In the genomic region with DNA sequence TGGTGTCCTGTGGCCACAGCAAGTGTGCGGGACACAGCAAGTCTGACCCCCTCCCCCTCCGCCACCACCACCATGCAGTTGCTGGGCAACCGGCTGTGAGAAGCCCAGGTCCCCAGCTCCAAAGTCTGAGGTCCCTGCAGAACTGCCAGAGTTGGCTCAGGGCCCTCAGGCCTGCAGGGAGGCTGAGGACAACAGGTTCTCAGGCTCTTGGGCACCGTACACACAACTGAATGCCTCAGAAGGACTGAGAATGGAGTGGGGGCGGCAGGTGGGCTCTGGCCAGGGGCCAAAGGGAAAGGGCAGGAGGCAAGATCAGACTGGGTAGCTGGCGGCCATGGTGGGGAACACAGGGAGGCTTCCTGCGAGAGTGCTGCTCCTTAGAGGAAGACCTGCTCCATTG, we compare ENCODE assay signal across 11 mouse cellular contexts. TPM values are rescaled to one million over a fixed set of nuclear protein-coding genes. Genes with fewer than 3 reads are reported as not detected.
DNase-seq lines count a peak whose midpoint lies in the region; ATAC-seq and TF ChIP-seq lines count a peak whose summit lies in the region.
"Had no signal": no experiment of that assay in that cellular context is flagged by ENCODE, and none has a peak within 500 bp of the region (broad histone marks: within the 10 kb centered on the region; RNA-seq: fewer than 3 reads in every experiment).

No protein-coding gene starts in this region.

- no peaks in the 10 kb centered on the region for H3K27me3 ChIP-seq in heart, embryonic 10.5 days (ENCODE audit: insufficient read depth, poor library complexity, severe bottlenecking)
- no peaks in the 10 kb centered on the region for H3K27me3 ChIP-seq in heart, embryonic 11.5 days (ENCODE audit: control insufficient read depth, insufficient read depth, low read length)
- H3K27me3 ChIP-seq in liver, adult 2 months (ENCODE audit: control insufficient read depth, insufficient read depth, low read length), result no peaks in the 10 kb centered on the region
- no peaks in the 10 kb centered on the region for H3K27me3 ChIP-seq in forebrain, embryonic 14.5 days (replicated peaks; ENCODE audit: control insufficient read depth, insufficient read depth, low read length)
- no peaks in the 10 kb centered on the region for H3K27me3 ChIP-seq in kidney, embryonic 15.5 days
- H3K27me3 ChIP-seq: limb, embryonic 13.5 days had no signal

- TF ChIP-seq POLR2A in liver, adult 2 months (IDR thresholded peaks at IDR 0.05; ENCODE audit: extremely low read depth, insufficient read depth, low read length), result no peak

- no peak for ATAC-seq in heart, embryonic 11.5 days (replicated peaks; ENCODE audit: insufficient number of reproducible peaks, low FRiP score, low TSS enrichment)
- ATAC-seq in forebrain, embryonic 14.5 days, result peak; percentile 58
- ATAC-seq in kidney, embryonic 15.5 days (replicated peaks; ENCODE audit: low FRiP score), result 0 out of 2 replicates have a peak, but pooled peaks have one; percentile 29

- no peak overlapping the region for H3K4me2 ChIP-seq in heart, embryonic 11.5 days
- H3K4me2 ChIP-seq in forebrain, embryonic 14.5 days (ENCODE audit: low read length), result no peak overlapping the region
- H3K4me2 ChIP-seq in kidney, embryonic 15.5 days, result no peak overlapping the region
- H3K4me2 ChIP-seq: limb, embryonic 13.5 days had no signal

- no peak for TF ChIP-seq CTCF in liver, adult 2 months (IDR thresholded peaks at IDR 0.05; ENCODE audit: low read depth, low read length)

- H3K9me3 ChIP-seq in heart, embryonic 10.5 days, result no peaks in the 10 kb centered on the region
- no peaks in the 10 kb centered on the region for H3K9me3 ChIP-seq in heart, embryonic 11.5 days (replicated peaks; ENCODE audit: control insufficient read depth, low read length)
- no peaks in the 10 kb centered on the region for H3K9me3 ChIP-seq in forebrain, embryonic 14.5 days (replicated peaks; ENCODE audit: control insufficient read depth, low read length)
- no peaks in the 10 kb centered on the region for H3K9me3 ChIP-seq in kidney, embryonic 15.5 days (replicated peaks)
- H3K9me3 ChIP-seq: limb, embryonic 13.5 days had no signal

- no peak overlapping the region for H3K4me3 ChIP-seq in heart, embryonic 10.5 days
- H3K4me3 ChIP-seq in heart, embryonic 11.5 days (ENCODE audit: low read depth, low read length), result no peak overlapping the region
- no peak overlapping the region for H3K4me3 ChIP-seq in liver, adult 2 months (ENCODE audit: insufficient read depth, low read depth, low read length)
- H3K4me3 ChIP-seq in forebrain, embryonic 14.5 days (ENCODE audit: low read depth, low read length), result no peak overlapping the region
- H3K4me3 ChIP-seq in kidney, embryonic 15.5 days (replicated peaks), result no peak overlapping the region
- H3K4me3 ChIP-seq: limb, embryonic 13.5 days had no signal

- H3K36me3 ChIP-seq in heart, embryonic 10.5 days, result peaks cover 3% of the 10 kb centered on the region; the same call in 1 of the 2 replicates
- H3K36me3 ChIP-seq in heart, embryonic 11.5 days (ENCODE audit: control insufficient read depth, insufficient read depth, low read length), result no peaks in the 10 kb centered on the region
- H3K36me3 ChIP-seq in liver, adult 2 months (ENCODE audit: control insufficient read depth, insufficient read depth, low read length), result no peaks in the 10 kb centered on the region
- H3K36me3 ChIP-seq in forebrain, embryonic 14.5 days (ENCODE audit: control insufficient read depth, insufficient read depth, low read length), result no peaks in the 10 kb centered on the region
- 0 out of 2 replicates have a peak, but pooled peaks cover 3% of the 10 kb centered on the region for H3K36me3 ChIP-seq in kidney, embryonic 15.5 days

- H3K4me1 ChIP-seq in heart, embryonic 10.5 days, result no peaks in the 10 kb centered on the region
- no peaks in the 10 kb centered on the region for H3K4me1 ChIP-seq in heart, embryonic 11.5 days (ENCODE audit: control insufficient read depth, insufficient read depth, low read length)
- H3K4me1 ChIP-seq in liver, adult 2 months (ENCODE audit: control insufficient read depth, insufficient read depth, low read length), result peaks cover 18% of the 10 kb centered on the region
- H3K4me1 ChIP-seq in forebrain, embryonic 14.5 days (ENCODE audit: control insufficient read depth, insufficient read depth, low read length), result no peaks in the 10 kb centered on the region
- no peaks in the 10 kb centered on the region for H3K4me1 ChIP-seq in kidney, embryonic 15.5 days
- H3K4me1 ChIP-seq: limb, embryonic 13.5 days had no signal

- 86% methylated on average over 7 of the region's 7 CpGs for WGBS in heart, embryonic 10.5 days
- 85% methylated on average over 7 of the region's 7 CpGs for WGBS in heart, embryonic 11.5 days (ENCODE audit: insufficient replicate concordance)
- 44% methylated on average over 7 of the region's 7 CpGs for WGBS in liver, adult 2 months
- WGBS in forebrain, embryonic 14.5 days, result 72% methylated on average over 7 of the region's 7 CpGs
- 89% methylated on average over 7 of the region's 7 CpGs for WGBS in kidney, embryonic 15.5 days

- H3K27ac ChIP-seq in heart, embryonic 10.5 days, result 0 out of 2 replicates have a peak overlapping the region, but pooled peaks have one; percentile 49
- no peak overlapping the region for H3K27ac ChIP-seq in heart, embryonic 11.5 days (ENCODE audit: low read depth, low read length)
- peak overlapping the region; percentile 68 for H3K27ac ChIP-seq in liver, adult 2 months (replicated peaks; ENCODE audit: insufficient read depth, low read depth, low read length)
- H3K27ac ChIP-seq in forebrain, embryonic 14.5 days (ENCODE audit: low read depth, low read length), result no peak overlapping the region
- H3K27ac ChIP-seq in kidney, embryonic 15.5 days, result no peak overlapping the region
- H3K27ac ChIP-seq: kidney, postnatal 0 days; limb, embryonic 13.5 days had no signal

- H3K9ac ChIP-seq in heart, embryonic 11.5 days (ENCODE audit: low read depth, low read length), result no peak overlapping the region
- peak overlapping the region; percentile 46; the same call in 1 of the 2 replicates for H3K9ac ChIP-seq in liver, adult 2 months (ENCODE audit: low read depth, low read length)
- H3K9ac ChIP-seq in forebrain, embryonic 14.5 days (ENCODE audit: low read length), result no peak overlapping the region
- H3K9ac ChIP-seq in kidney, embryonic 15.5 days, result no peak overlapping the region
- H3K9ac ChIP-seq: limb, embryonic 13.5 days had no signal

- no peak for DNase-seq in heart, embryonic 10.5 days (ENCODE audit: low spot score)
- DNase-seq in liver, adult 2 months (ENCODE audit: extremely low read depth, low read depth, low spot score), result peak; percentile 75
- no peak for DNase-seq in liver
- peak; percentile 25 for DNase-seq in forebrain, embryonic 14.5 days (ENCODE audit: low spot score)
- no peak for DNase-seq in urinary bladder, postnatal 36 days (ENCODE audit: low spot score in 2 of 2)
- no peak for DNase-seq in adrenal gland, postnatal 4 days (ENCODE audit: low spot score in 2 of 2)
- DNase-seq: cerebellum, adult 18-20 months had no signal

- H3K79me2 ChIP-seq in liver, adult 2 months (ENCODE audit: control insufficient read depth, insufficient read depth, low read length), result no peaks in the 10 kb centered on the region

RNA-seq across cellular contexts. Expression of gene Zranb3, which starts 20.0 kb away (rescaled TPM):
- 8.4 and 11.7 TPM in 2 replicates for polyA plus RNA-seq in heart, embryonic 10.5 days (2016; fragmentation: Nextera tagmentation; extraction: Ambion mirVana)
- 8.0 and 8.2 TPM in 2 replicates for polyA plus RNA-seq in heart, embryonic 11.5 days (2014; fragmentation: Nextera tagmentation; extraction: Ambion mirVana)
- 3.3 and 4.8 TPM in 2 replicates for total RNA-seq in liver, adult 2 months (2014; rRNA removed)
- polyA plus RNA-seq in liver, adult 2 months (2012; rRNA removed), result 0.68 and 0.70 TPM in 2 replicates
- 6.4 and 6.5 TPM in 2 replicates for polyA plus RNA-seq in forebrain, embryonic 14.5 days (2014; fragmentation: Nextera tagmentation; extraction: Ambion mirVana)
- 10.4 and 11.4 TPM in 2 replicates for polyA plus RNA-seq in kidney, embryonic 15.5 days (2015; fragmentation: Nextera tagmentation; extraction: Ambion mirVana)
- total RNA-seq in adrenal gland, postnatal 4 days (2021), result 10 to 100 TPM in 1 of 2 experiments, 1 to 10 TPM in 1; 9.7 to 10.7 TPM

RNA-seq across cellular contexts. Expression of gene R3hdm1, which starts 20.3 kb away (rescaled TPM):
- polyA plus RNA-seq in heart, embryonic 10.5 days (2016; fragmentation: Nextera tagmentation; extraction: Ambion mirVana), result 53.1 and 62.3 TPM in 2 replicates
- polyA plus RNA-seq in heart, embryonic 11.5 days (2014; fragmentation: Nextera tagmentation; extraction: Ambion mirVana), result 62.2 and 73.1 TPM in 2 replicates
- total RNA-seq in liver, adult 2 months (2014; rRNA removed), result 16.8 and 18.1 TPM in 2 replicates
- polyA plus RNA-seq in liver, adult 2 months (2012; rRNA removed), result 10.2 and 13.1 TPM in 2 replicates
- 63.0 and 80.8 TPM in 2 replicates for polyA plus RNA-seq in forebrain, embryonic 14.5 days (2014; fragmentation: Nextera tagmentation; extraction: Ambion mirVana)
- polyA plus RNA-seq in kidney, embryonic 15.5 days (2015; fragmentation: Nextera tagmentation; extraction: Ambion mirVana), result 63.3 and 65.7 TPM in 2 replicates
- 10 to 100 TPM; 77.8 to 84.8 TPM for total RNA-seq in adrenal gland, postnatal 4 days (2021)

Comparison
In these comparisons a context has a peak if more than half of its experiments do, and no peak if none do; other contexts are left out.
1. DNase-seq: peak in liver, adult 2 months (single experiment) and forebrain, embryonic 14.5 days (single experiment); none in heart, embryonic 10.5 days (single experiment), liver (single experiment), urinary bladder, postnatal 36 days (0 of 2) and adrenal gland, postnatal 4 days (0 of 2).
2. H3K27ac ChIP-seq: peak in heart, embryonic 10.5 days (single experiment) and liver, adult 2 months (single experiment); none in heart, embryonic 11.5 days (single experiment), forebrain, embryonic 14.5 days (single experiment) and kidney, embryonic 15.5 days (single experiment).